Mouse (Mus musculus) liver, postnatal 0 days (tissue): ENCODE measurements around the gene Lcmt1.

Experiments used
- CTCF ChIP-seq: sonication (generic); IDR thresholded peaks from 2 replicates; pipeline ENCODE4 v1.5.1; 2016; ENCODE audit warnings: antibody characterized with exemption, low read depth
- EP300 ChIP-seq: IDR thresholded peaks from 2 replicates; pipeline ENCODE4 v1.6.1; 2016; ENCODE audit warnings: antibody characterized with exemption, low read depth, mild to moderate bottlenecking

DNA sequence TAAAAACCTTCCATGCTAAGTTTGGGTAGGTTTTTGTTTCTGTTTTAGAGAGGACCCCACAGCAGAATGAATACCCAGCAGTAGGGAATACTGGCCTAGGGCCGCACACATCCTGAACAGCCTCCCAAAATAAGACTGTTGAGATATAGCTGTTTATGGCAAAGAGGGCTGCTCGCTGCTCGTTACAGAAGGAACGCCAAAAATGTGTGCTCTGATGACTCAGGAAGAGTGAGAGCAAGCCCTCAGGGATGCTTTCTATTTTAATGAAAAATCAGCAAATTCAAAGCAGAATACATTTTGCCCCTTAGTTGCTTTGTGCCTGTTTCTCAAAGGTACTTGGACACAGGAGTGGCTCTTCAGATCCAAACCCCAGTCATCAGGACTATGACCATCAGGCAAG, 41.7 kb upstream of the Lcmt1 start:
- no peak for TF ChIP-seq CTCF
- no peak for TF ChIP-seq EP300
